Mouse (Mus musculus): ENCODE results near the gene Hsf2bp. TPM values are rescaled to one million over a fixed set of nuclear protein-coding genes. Genes with fewer than 3 reads are reported as not detected.

Gene Hsf2bp
- total RNA-seq, 2 experiments from 2014 or later: 0.93 to 1.3 TPM

GRCm38 (mm10) chr17:31941616-31942015 lies 94.5 kb downstream of the Hsf2bp start:
- DNase-seq (ENCODE audit: extremely low spot score in 1 of 2, low spot score in 2 of 2): no peak
- no peak overlapping the region for H3K27ac ChIP-seq
- intact Hi-C loops (cut with DNase I): no loop called here
- no peak for TF ChIP-seq CTCF (IDR thresholded peaks at IDR 0.05)
- no peak overlapping the region for H3K4me3 ChIP-seq

- Histone ChIP-seq H3K4me3 (no peak overlapping the region), H3K27ac (peak overlapping the region; percentile 53; the same call in 1 of the 2 replicates)
- TF ChIP-seq CTCF (IDR thresholded peaks at IDR 0.05): no peak
- no peak for DNase-seq (ENCODE audit: extremely low spot score in 1 of 2, low spot score in 2 of 2)
- intact Hi-C loops (cut with DNase I): no loop called here
Observed at GRCm38 (mm10) chr17:31940607-31941006, 95.5 kb downstream of the Hsf2bp start.

- TF ChIP-seq CTCF (IDR thresholded peaks at IDR 0.05): no peak
- intact Hi-C loops (cut with DNase I): no loop called here
- no peak for DNase-seq (ENCODE audit: extremely low spot score in 1 of 2, low spot score in 2 of 2)
- H3K27ac ChIP-seq: no peak overlapping the region
- H3K4me3 ChIP-seq: no peak overlapping the region
Observed at GRCm38 (mm10) chr17:31939292-31940060, 96.7 kb downstream of the Hsf2bp start.

- intact Hi-C loops (cut with DNase I): no loop called here
- Histone ChIP-seq H3K4me3 (no peak overlapping the region), H3K27ac (no peak overlapping the region)
- TF ChIP-seq CTCF (IDR thresholded peaks at IDR 0.05): no peak
- no peak for DNase-seq (ENCODE audit: extremely low spot score in 1 of 2, low spot score in 2 of 2)
Observed at GRCm38 (mm10) chr17:31938539-31939260, 97.4 kb downstream of the Hsf2bp start.

GRCm38 (mm10) chr17:31937141-31937554 lies 99.0 kb downstream of the Hsf2bp start:
- Histone ChIP-seq H3K27ac (0 out of 2 replicates have a peak overlapping the region, but pooled peaks have one; percentile 4), H3K4me3 (no peak overlapping the region)
- DNase-seq (ENCODE audit: extremely low spot score in 1 of 2, low spot score in 2 of 2): no peak
- intact Hi-C loops (cut with DNase I): no loop called here
- peak; percentile 35 for TF ChIP-seq CTCF (IDR thresholded peaks at IDR 0.05)

- DNase-seq (ENCODE audit: extremely low spot score in 1 of 2, low spot score in 2 of 2): no peak
- no peak for TF ChIP-seq CTCF (IDR thresholded peaks at IDR 0.05)
- no peak overlapping the region for H3K4me3 ChIP-seq
- no peak overlapping the region for H3K27ac ChIP-seq
- intact Hi-C loops (cut with DNase I): no loop called here
Observed at GRCm38 (mm10) chr17:31935841-31936240, 100.3 kb downstream of the Hsf2bp start.

GRCm38 (mm10) chr17:31935091-31935830 lies 100.9 kb downstream of the Hsf2bp start:
- no peak for TF ChIP-seq CTCF (IDR thresholded peaks at IDR 0.05)
- intact Hi-C loops (cut with DNase I): no loop called here
- Histone ChIP-seq H3K27ac (no peak overlapping the region), H3K4me3 (no peak overlapping the region)
- DNase-seq (ENCODE audit: extremely low spot score in 1 of 2, low spot score in 2 of 2): no peak

GRCm38 (mm10) chr17:31933956-31934355 lies 102.2 kb downstream of the Hsf2bp start:
- DNase-seq (ENCODE audit: extremely low spot score in 1 of 2, low spot score in 2 of 2): no peak
- no peak overlapping the region for H3K4me3 ChIP-seq
- no peak overlapping the region for H3K27ac ChIP-seq
- intact Hi-C loops (cut with DNase I): no loop called here
- TF ChIP-seq CTCF (IDR thresholded peaks at IDR 0.05): no peak

- peak overlapping the region; percentile 48 for H3K27ac ChIP-seq
Observed at GRCm38 (mm10) chr17:31931499-31931898, 104.7 kb downstream of the Hsf2bp start.

GRCm38 (mm10) chr17:31929844-31930715 lies 106.1 kb downstream of the Hsf2bp start:
- TF ChIP-seq CTCF (IDR thresholded peaks at IDR 0.05): no peak
- Histone ChIP-seq H3K27ac (no peak overlapping the region), H3K4me3 (no peak overlapping the region)
- intact Hi-C loops (cut with DNase I): no loop called here
- no peak for DNase-seq (ENCODE audit: extremely low spot score in 1 of 2, low spot score in 2 of 2)

More at GRCm38 (mm10) chr17:31931499-31931898, 104.7 kb downstream of the Hsf2bp start:
- no peak for DNase-seq (ENCODE audit: extremely low spot score in 1 of 2, low spot score in 2 of 2)
- no peak overlapping the region for H3K4me3 ChIP-seq
- TF ChIP-seq CTCF (IDR thresholded peaks at IDR 0.05): no peak
- intact Hi-C loops (cut with DNase I): no loop called here

GRCm38 (mm10) chr17:31929032-31929431 lies 107.1 kb downstream of the Hsf2bp start:
- H3K4me3 ChIP-seq: no peak overlapping the region
- H3K27ac ChIP-seq: no peak overlapping the region
- intact Hi-C loops (cut with DNase I): no loop called here
- no peak for TF ChIP-seq CTCF (IDR thresholded peaks at IDR 0.05)
- DNase-seq (ENCODE audit: extremely low spot score in 1 of 2, low spot score in 2 of 2): no peak
